Mouse (Mus musculus): Measurements from ENCODE around the gene Phf19. TPM values are rescaled to one million over a fixed set of nuclear protein-coding genes. Genes with fewer than 3 reads are reported as not detected.

Phf19 gene
- total and polyA plus RNA-seq, 3 experiments, result 16.8 to 25.4 (median 20.5) TPM

DNA sequence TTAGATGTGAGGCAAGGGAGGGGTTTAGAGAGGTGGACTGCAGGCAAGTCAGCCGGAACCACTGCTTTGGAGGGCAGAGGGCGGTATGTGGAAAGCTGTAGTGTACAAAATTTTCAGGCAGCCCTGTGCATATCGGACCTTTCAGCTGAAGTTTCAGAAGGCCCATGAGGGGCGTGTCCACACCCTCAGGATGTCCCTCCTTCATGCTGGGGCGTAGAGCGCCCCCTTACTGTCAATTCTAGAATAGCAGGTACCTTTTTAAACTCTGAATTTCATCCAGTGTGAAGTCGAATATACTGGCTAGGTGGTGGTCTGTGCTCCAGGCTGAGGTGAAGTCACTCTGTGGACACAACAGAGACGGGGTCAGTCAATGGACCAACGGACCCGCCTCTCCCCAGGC lies 16.0 kb downstream of the Phf19 start:
- Histone ChIP-seq H3K79me2 (replicated peaks; ENCODE audit: control insufficient read depth, extremely low read depth, insufficient read depth, poor library complexity, severe bottlenecking) (no peaks in the 10 kb centered on the region), H3K36me3 (replicated peaks in 1 of 2; ENCODE audit: control insufficient read depth in 1 of 2, insufficient read depth in 1 of 2, low read length in 1 of 2) (peaks cover 71 to 95% of the 10 kb centered on the region in 2 experiments), H3K4me3 (replicated peaks in 1 of 3; ENCODE audit: low read depth in 2 of 3, low read length in 2 of 3, poor library complexity in 1 of 3) (no peak overlapping the region), H3K27ac (ENCODE audit: insufficient read depth, low read depth) (no peak overlapping the region), H3K4me1 (ENCODE audit: control insufficient read depth in 1 of 2, insufficient read depth in 2 of 2) (no peaks in the 10 kb centered on the region), H3K27me3 (replicated peaks) (no peaks in the 10 kb centered on the region), H3K4me2 (ENCODE audit: insufficient read depth, low read depth, poor library complexity, severe bottlenecking) (no peak overlapping the region), H3K9ac (ENCODE audit: insufficient read depth, low read depth) (no peak overlapping the region), H3K9me3 (replicated peaks; ENCODE audit: low read length) (peaks cover 4% of the 10 kb centered on the region)
- no peak for TF ChIP-seq PAX5 (IDR thresholded peaks at IDR 0.05; ENCODE audit: low read length)
- TF ChIP-seq ETS1 (conservative IDR thresholded peaks at IDR 0.05; ENCODE audit: low read depth, low read length), result no peak
- no peak for TF ChIP-seq JUND (conservative IDR thresholded peaks at IDR 0.05; ENCODE audit: low read depth, low read length)
- TF ChIP-seq ZMIZ1 (IDR thresholded peaks at IDR 0.05; ENCODE audit: low read depth, low read length), result no peak
- TF ChIP-seq SMC3 (IDR thresholded peaks at IDR 0.05; ENCODE audit: low read depth, low read length), result peak; percentile 46
- no peak for TF ChIP-seq MYC (IDR thresholded peaks at IDR 0.05; ENCODE audit: low read depth, low read length)
- TF ChIP-seq CTCF (conservative IDR thresholded peaks at IDR 0.05 in 1 of 2, IDR thresholded peaks at IDR 0.05 in 1 of 2; ENCODE audit: low read depth in 2 of 2, low read length in 2 of 2), result peak; percentile 75 to 95
- TF ChIP-seq SIN3A (IDR thresholded peaks at IDR 0.05; ENCODE audit: low read length), result 0 out of 2 replicates have a peak, but pooled peaks have one; percentile 21
- no peak for TF ChIP-seq MAFK (IDR thresholded peaks at IDR 0.05; ENCODE audit: insufficient replicate concordance, low read length)
- TF ChIP-seq MEF2A (IDR thresholded peaks at IDR 0.05; ENCODE audit: borderline replicate concordance, low read depth, low read length), result no peak
- TF ChIP-seq TBP (conservative IDR thresholded peaks at IDR 0.05; ENCODE audit: low read depth, low read length), result no peak
- peak; percentile 61 for TF ChIP-seq RAD21 (IDR thresholded peaks at IDR 0.05; ENCODE audit: low read depth, low read length)
- no peak for TF ChIP-seq USF2 (conservative IDR thresholded peaks at IDR 0.05; ENCODE audit: low read depth, low read length)
- dilution Hi-C loops (cut with MboI; ENCODE audit: extremely low pct_ligation_motif_present, extremely low pct_unique_long_range_greater_than_20kb, low sequenced_read_pairs), result no loop called here
- peak; percentile 58 for DNase-seq (ENCODE audit: extremely low read depth)
- in situ Hi-C loops (cut with MboI; ENCODE audit: low pct_ligation_motif_present, low pct_unique_long_range_greater_than_20kb, low sequenced_read_pairs), result no loop called here

DNA sequence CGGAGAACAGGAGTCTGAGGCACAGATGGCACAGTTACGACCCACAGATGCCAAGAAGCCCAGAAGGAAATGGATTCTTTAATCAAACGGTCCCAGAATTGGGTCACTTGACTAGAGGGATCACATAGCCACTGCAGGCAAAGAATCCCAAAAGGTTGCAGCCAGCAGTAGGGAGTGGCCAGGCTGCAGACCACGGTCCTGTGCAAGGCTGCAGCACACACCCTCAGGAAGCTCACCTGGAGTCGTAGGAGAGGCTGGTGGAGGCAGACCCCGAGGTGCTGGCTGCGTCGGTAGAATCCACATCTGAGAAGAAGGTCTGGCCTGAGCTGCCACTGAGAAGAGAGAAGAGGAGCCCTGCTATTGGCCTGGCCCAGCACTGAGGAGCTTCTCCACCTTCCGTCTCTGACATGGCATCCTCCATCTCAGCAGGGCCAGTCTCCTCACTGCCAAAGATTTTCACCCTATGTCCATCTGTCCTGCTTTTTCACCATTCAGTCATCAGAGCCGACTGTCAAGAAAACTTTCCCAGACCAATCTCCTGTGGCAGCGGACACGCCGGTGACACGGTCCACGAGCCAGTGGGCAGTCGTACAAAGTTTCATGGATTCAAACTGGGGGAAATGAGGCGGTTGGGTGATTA lies 16.9 kb downstream of the Phf19 start:
- DNase-seq (ENCODE audit: extremely low read depth), result no peak
- in situ Hi-C loops (cut with MboI; ENCODE audit: low pct_ligation_motif_present, low pct_unique_long_range_greater_than_20kb, low sequenced_read_pairs), result no loop called here
- Histone ChIP-seq H3K27me3 (replicated peaks) (no peaks in the 10 kb centered on the region), H3K36me3 (replicated peaks in 1 of 2; ENCODE audit: control insufficient read depth in 1 of 2, insufficient read depth in 1 of 2, low read length in 1 of 2) (peaks cover 63 to 88% of the 10 kb centered on the region in 2 experiments), H3K4me1 (ENCODE audit: control insufficient read depth in 1 of 2, insufficient read depth in 2 of 2) (no peaks in the 10 kb centered on the region), H3K4me3 (replicated peaks in 1 of 3; ENCODE audit: low read depth in 2 of 3, low read length in 2 of 3, poor library complexity in 1 of 3) (no peak overlapping the region), H3K4me2 (ENCODE audit: insufficient read depth, low read depth, poor library complexity, severe bottlenecking) (no peak overlapping the region), H3K27ac (ENCODE audit: insufficient read depth, low read depth) (no peak overlapping the region), H3K9ac (ENCODE audit: insufficient read depth, low read depth) (no peak overlapping the region), H3K79me2 (replicated peaks; ENCODE audit: control insufficient read depth, extremely low read depth, insufficient read depth, poor library complexity, severe bottlenecking) (no peaks in the 10 kb centered on the region), H3K9me3 (replicated peaks; ENCODE audit: low read length) (peaks cover 2% of the 10 kb centered on the region)
- TF ChIP-seq HCFC1 (IDR thresholded peaks at IDR 0.05; ENCODE audit: low read depth, low read length) (no peak), NRF1 (IDR thresholded peaks at IDR 0.05; ENCODE audit: low read depth, low read length) (no peak), BHLHE40 (IDR thresholded peaks at IDR 0.05; ENCODE audit: low read depth, low read length) (no peak), JUN (IDR thresholded peaks at IDR 0.05; ENCODE audit: insufficient read depth, low read depth, low read length) (no peak), MXI1 (IDR thresholded peaks at IDR 0.05; ENCODE audit: low read depth, low read length) (no peak), RCOR1 (conservative IDR thresholded peaks at IDR 0.05; ENCODE audit: low read depth, low read length) (no peak), SIN3A (IDR thresholded peaks at IDR 0.05; ENCODE audit: low read length) (no peak), ETS1 (conservative IDR thresholded peaks at IDR 0.05; ENCODE audit: low read depth, low read length) (no peak), TCF12 (IDR thresholded peaks at IDR 0.05; ENCODE audit: low read depth, low read length) (no peak), ELF1 (IDR thresholded peaks at IDR 0.05; ENCODE audit: low read depth, low read length) (no peak), POLR2A (IDR thresholded peaks at IDR 0.05; ENCODE audit: low read depth, low read length) (no peak), NELFE (IDR thresholded peaks at IDR 0.05; ENCODE audit: low read depth, low read length) (no peak), USF2 (conservative IDR thresholded peaks at IDR 0.05; ENCODE audit: low read depth, low read length) (no peak), CHD2 (IDR thresholded peaks at IDR 0.05; ENCODE audit: low read length) (no peak), RAD21 (IDR thresholded peaks at IDR 0.05; ENCODE audit: low read depth, low read length) (no peak), CHD1 (IDR thresholded peaks at IDR 0.05; ENCODE audit: low read depth, low read length) (no peak), UBTF (IDR thresholded peaks at IDR 0.05; ENCODE audit: low read depth, low read length) (no peak), JUND (conservative IDR thresholded peaks at IDR 0.05; ENCODE audit: low read depth, low read length) (no peak), SMC3 (IDR thresholded peaks at IDR 0.05; ENCODE audit: low read depth, low read length) (no peak)
- dilution Hi-C loops (cut with MboI; ENCODE audit: extremely low pct_ligation_motif_present, extremely low pct_unique_long_range_greater_than_20kb, low sequenced_read_pairs), result no loop called here
